Mouse (Mus musculus) liver, adult 10 weeks (tissue): ENCODE measurements around the gene Gm21103. TPM values are rescaled to one million over a fixed set of nuclear protein-coding genes. Genes with fewer than 3 reads are reported as not detected.

ENCODE experiments used
- polyA plus RNA-seq: library from polyadenylated mRNA; stranded (reverse); fragments of 350-450 nt; fragmentation: Illumina TruSeq; extraction: RNeasy Lipid Tissue Mini Kit (QIAGEN cat#74804); gene quantifications from one replicate; pipeline ENCODE4 v1.2.3, GENCODE M21; 2014; ENCODE audit warnings: low read depth, low replicate concordance

Gm21103 gene
- polyA plus RNA-seq: not detected

GRCm38 (mm10) chr14:6304743-6305142, at the start of gene Gm21103:
Gene Gm21103 (minus strand): TSS chr14:6304843.

GRCm38 (mm10) chr14:6343578-6343977, 38.9 kb upstream of the Gm21103 start, which contains the start of gene Gm3618:
Gene Gm3618 (minus strand): TSS chr14:6343678.

GRCm38 (mm10) chr14:6286931-6287715, 17.5 kb downstream of the Gm21103 start, which contains the start of gene Gm3411:
Gene Gm3411 (minus strand): TSS chr14:6287250.

Other genes starting within 250 kb of the Gm21103 start
- gene Gm6337, start 246.6 kb downstream of the Gm21103 start, polyA plus RNA-seq: not detected
- not detected for gene Gm8206, start 210.9 kb downstream of the Gm21103 start, polyA plus RNA-seq
- gene Gm3468, start 196.2 kb downstream of the Gm21103 start, polyA plus RNA-seq: not detected
- gene Gm3476, start 179.0 kb downstream of the Gm21103 start, polyA plus RNA-seq: not detected
- not detected for gene Gm21560, start 85.6 kb downstream of the Gm21103 start, polyA plus RNA-seq
- gene Gm3411, start 17.6 kb downstream of the Gm21103 start, polyA plus RNA-seq: not detected
- gene Gm3618, start 38.8 kb upstream of the Gm21103 start, polyA plus RNA-seq: not detected
- gene Gm16440, start 85.5 kb upstream of the Gm21103 start, polyA plus RNA-seq: not detected
- not detected for gene Gm3591, start 107.6 kb upstream of the Gm21103 start, polyA plus RNA-seq
- gene Gm3594, start 139.8 kb upstream of the Gm21103 start, polyA plus RNA-seq: not detected
- not detected for gene Gm8356, start 232.4 kb upstream of the Gm21103 start, polyA plus RNA-seq